Mouse (Mus musculus) lung, embryonic 15.5 days (tissue): Measurements from ENCODE around the gene Gm4201. TPM values are rescaled to one million over a fixed set of nuclear protein-coding genes. Genes with fewer than 3 reads are reported as not detected.
"Not testable (repeated sequence)": the region's sequence is repeated elsewhere in the genome, so short reads cannot be mapped to it uniquely, and the experiment has no call there.

ENCODE experiments used
- ATAC-seq: fragments of 200-750 bp; cut with Nextera tagmentation; 2 replicates; pipeline ENCODE4 v1.8.0; 2017; ENCODE audit warnings: moderate number of reproducible peaks, borderline replicate concordance; ENCODE audit not compliant: low FRiP score, low TSS enrichment; ENCODE audit errors: extremely low read depth
- H3K27ac ChIP-seq: fragments of 300-500 bp; sonication (generic); 2 replicates; pipeline ENCODE4 v1.5.1; 2015; ENCODE audit warnings: moderate library complexity, mild to moderate bottlenecking, inconsistent platforms
- H3K27me3 ChIP-seq: fragments of 300-500 bp; sonication (generic); 2 replicates; pipeline ENCODE4 v1.6.1; 2015; ENCODE audit warnings: inconsistent platforms
- H3K36me3 ChIP-seq: fragments of 300-500 bp; sonication (generic); 2 replicates; pipeline ENCODE4 v1.6.1; 2015; ENCODE audit warnings: inconsistent platforms
- H3K4me1 ChIP-seq: fragments of 300-500 bp; sonication (generic); 2 replicates; pipeline ENCODE4 v1.6.1; 2015; ENCODE audit warnings: inconsistent platforms
- H3K4me2 ChIP-seq: fragments of 300-500 bp; sonication (generic); 2 replicates; pipeline ENCODE4 v1.6.1; 2015; ENCODE audit warnings: inconsistent platforms, mild to moderate bottlenecking, moderate library complexity
- H3K4me3 ChIP-seq: fragments of 300-500 bp; sonication (generic); 2 replicates; pipeline ENCODE4 v1.5.1; 2015; ENCODE audit warnings: mild to moderate bottlenecking, inconsistent platforms
- H3K9ac ChIP-seq: fragments of 300-500 bp; sonication (generic); 2 replicates; pipeline ENCODE4 v1.6.1; 2015; ENCODE audit warnings: inconsistent platforms
- H3K9me3 ChIP-seq: fragments of 300-500 bp; sonication (generic); 2 replicates; pipeline ENCODE4 v1.6.1; 2016; ENCODE audit warnings: inconsistent platforms
- whole genome bisulfite sequencing: fragments of 180-500 bp; shearing (Covaris S2); methylation state at CpG from one replicate; pipeline ENCODE4 v1.1.7; 2015; 5-methylcytosine and 5-hydroxymethylcytosine counted together
- polyA plus RNA-seq: library from polyadenylated mRNA; unstranded; fragments of >200 nt; fragmentation: Nextera tagmentation; extraction: Ambion mirVana; gene quantifications from 2 replicates; pipeline ENCODE4 v1.2.1, GENCODE M21; 2015

Gene Gm4201
- not detected in 2 replicates for polyA plus RNA-seq

DNA sequence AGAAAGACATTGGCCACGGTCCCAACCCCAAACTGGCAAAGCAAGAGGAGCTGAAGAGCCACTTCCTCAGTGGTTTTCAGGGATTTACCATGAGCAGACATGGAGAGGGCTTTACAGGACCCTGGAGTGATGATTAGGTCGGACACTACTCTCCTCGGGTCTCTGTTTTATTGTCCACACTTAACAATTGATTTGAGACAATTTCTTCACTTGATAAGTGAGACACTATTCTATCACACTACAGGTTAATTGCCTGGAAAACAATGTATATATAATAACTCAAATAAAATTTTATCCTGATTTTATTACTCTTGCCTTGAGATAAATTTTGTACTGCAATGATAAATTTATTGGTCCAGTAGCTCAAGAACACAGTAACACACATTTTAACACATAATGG, at the start of gene Gm4201:
Gene Gm4201 (minus strand): TSS at position 101 of the 400 bp plus-strand sequence.
- not testable (repeated sequence) for H3K9ac ChIP-seq, H3K4me2 ChIP-seq, H3K9me3 ChIP-seq, H3K27ac ChIP-seq, ATAC-seq, H3K4me1 ChIP-seq, H3K27me3 ChIP-seq, H3K4me3 ChIP-seq, H3K36me3 ChIP-seq
- WGBS = no CpG with 5 or more reads among the region's 3 CpGs

DNA sequence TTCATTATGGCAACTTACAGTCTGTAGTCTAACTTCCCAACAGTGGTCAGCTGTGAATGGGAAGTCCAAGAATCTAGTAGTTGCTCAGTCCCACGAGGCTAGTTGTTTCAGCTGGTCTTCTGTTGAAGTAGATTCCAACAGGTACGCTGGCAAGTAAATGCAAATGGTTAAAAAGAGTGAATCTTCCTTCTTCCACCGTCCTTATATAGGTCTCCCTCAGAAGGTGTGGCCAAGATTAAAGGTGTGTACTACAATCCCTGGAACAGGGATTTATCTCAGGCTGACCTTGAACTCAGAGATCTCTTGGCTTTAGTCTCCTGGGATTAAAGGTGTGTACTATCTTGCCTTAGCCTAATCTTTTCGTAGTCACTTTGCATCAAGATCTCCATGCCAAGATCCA, 22.9 kb upstream of the Gm4201 start, which contains the start of gene Gm4565:
Gene Gm4565 (minus strand): TSS at position 101 of the 400 bp plus-strand sequence.
- not testable (repeated sequence) for H3K4me2 ChIP-seq, H3K36me3 ChIP-seq, H3K9ac ChIP-seq, ATAC-seq, H3K27ac ChIP-seq, H3K9me3 ChIP-seq, H3K4me1 ChIP-seq, H3K4me3 ChIP-seq, H3K27me3 ChIP-seq
- 69% methylated on average over 2 of the region's 4 CpGs for WGBS

DNA sequence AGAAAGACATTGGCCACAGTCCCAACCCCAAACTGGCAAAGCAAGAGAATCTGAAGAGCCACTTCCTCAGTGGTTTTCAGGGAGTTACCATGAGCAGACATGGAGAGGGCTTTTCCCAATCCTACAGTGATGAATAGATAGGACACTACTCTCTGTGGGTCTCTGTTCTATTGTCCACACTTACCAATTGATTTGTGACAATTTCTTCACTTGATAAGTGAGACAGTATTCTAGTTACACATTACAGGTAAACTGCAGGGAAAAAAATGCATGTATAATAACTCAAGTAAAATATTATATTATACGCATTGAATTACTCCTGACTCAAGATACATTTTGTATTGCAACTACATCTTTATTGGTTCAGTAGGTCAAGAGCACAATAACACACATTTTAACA, 30.4 kb downstream of the Gm4201 start, which contains the start of gene Gm8677:
Gene Gm8677 (minus strand): TSS at position 101 of the 400 bp plus-strand sequence.
- not testable (repeated sequence) for H3K36me3 ChIP-seq, H3K4me2 ChIP-seq, H3K4me1 ChIP-seq, ATAC-seq, H3K27ac ChIP-seq, H3K9me3 ChIP-seq, H3K4me3 ChIP-seq, H3K9ac ChIP-seq, H3K27me3 ChIP-seq
- WGBS = no CpG with 5 or more reads among the region's 1 CpGs

DNA sequence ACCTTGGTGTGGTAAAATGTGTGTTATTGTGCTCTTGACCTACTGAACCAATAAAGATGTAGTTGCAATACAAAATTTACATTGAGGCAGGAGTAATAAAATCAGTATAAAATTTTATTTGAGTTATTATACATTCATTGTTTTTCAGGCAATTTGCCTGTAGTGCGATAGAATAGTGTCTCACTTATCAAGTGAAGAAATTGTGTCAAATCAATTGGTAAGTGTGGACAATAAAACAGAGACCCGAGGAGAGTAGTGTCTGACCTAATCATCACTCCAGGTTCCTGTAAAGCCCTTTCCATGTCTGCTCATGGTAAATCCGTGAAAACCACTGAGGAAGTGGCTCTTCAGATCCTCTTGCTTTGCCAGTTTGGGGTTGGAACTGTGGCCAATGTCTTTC, 42.5 kb downstream of the Gm4201 start, which contains the start of gene Vmn1r152:
Gene Vmn1r152 (plus strand): TSS at position 301 of the 400 bp plus-strand sequence.
- not testable (repeated sequence) for H3K4me2 ChIP-seq, ATAC-seq, H3K4me1 ChIP-seq, H3K27me3 ChIP-seq, H3K36me3 ChIP-seq, H3K9me3 ChIP-seq, H3K27ac ChIP-seq, H3K9ac ChIP-seq, H3K4me3 ChIP-seq
- no CpG with 5 or more reads among the region's 3 CpGs for WGBS

Other genes with a start within 250 kb of the Gm4201 start
- gene Gm4187, start 235.6 kb downstream of the Gm4201 start, polyA plus RNA-seq = not detected in 2 replicates
- gene Gm8660, start 194.3 kb downstream of the Gm4201 start, polyA plus RNA-seq = not detected in 2 replicates
- gene Vmn1r148, start 151.8 kb downstream of the Gm4201 start, polyA plus RNA-seq = not detected in 2 replicates
- not detected in 2 replicates for gene Vmn1r149, start 127.1 kb downstream of the Gm4201 start, polyA plus RNA-seq
- gene Gm10665, start 101.3 kb downstream of the Gm4201 start, polyA plus RNA-seq = not detected in 2 replicates
- gene Vmn1r151, start 65.7 kb downstream of the Gm4201 start, polyA plus RNA-seq = not detected in 2 replicates
- gene Vmn1r152, start 42.4 kb downstream of the Gm4201 start, polyA plus RNA-seq = not detected in 2 replicates
- not detected in 2 replicates for gene Gm8677, start 30.5 kb downstream of the Gm4201 start, polyA plus RNA-seq
- gene Gm4565, start 22.8 kb upstream of the Gm4201 start, polyA plus RNA-seq = not detected in 2 replicates
- gene Vmn1r155, start 92.7 kb upstream of the Gm4201 start, polyA plus RNA-seq = not detected in 2 replicates
- gene Gm8693, start 127.0 kb upstream of the Gm4201 start, polyA plus RNA-seq = not detected in 2 replicates
- not detected in 2 replicates for gene Gm4567, start 154.4 kb upstream of the Gm4201 start, polyA plus RNA-seq
- not detected in 2 replicates for gene Vmn1r157, start 196.4 kb upstream of the Gm4201 start, polyA plus RNA-seq
- gene Vmn1r158, start 225.4 kb upstream of the Gm4201 start, polyA plus RNA-seq = not detected in 2 replicates